Mouse (Mus musculus) cerebellum, adult 9-11 months (tissue): Measurements from ENCODE around the gene Ttc5.
"Not testable (repeated sequence)": the region's sequence is repeated elsewhere in the genome, so short reads cannot be mapped to it uniquely, and the experiment has no call there.

Experiments
- DNase-seq: peaks from one replicate; pipeline ENCODE4 v3.0.0; 2022

The Ttc5 gene

GRCm38 (mm10) chr14:50785251-50785637, at the start of gene Ttc5:
TSS of gene Ttc5 (minus strand) at chr14:50785519.
- DNase-seq: peak; percentile 84

GRCm38 (mm10) chr14:50834435-50834834, 49.1 kb upstream of the Ttc5 start:
- DNase-seq: peak; percentile 21

GRCm38 (mm10) chr14:50833964-50834363, 48.6 kb upstream of the Ttc5 start:
- DNase-seq: peak; percentile 63

- DNase-seq: no peak
Measured at GRCm38 (mm10) chr14:50829878-50830277, 44.6 kb upstream of the Ttc5 start.

GRCm38 (mm10) chr14:50826579-50826978, 41.3 kb upstream of the Ttc5 start:
- DNase-seq: no peak

GRCm38 (mm10) chr14:50824219-50824618, 38.9 kb upstream of the Ttc5 start:
- no peak for DNase-seq

GRCm38 (mm10) chr14:50823240-50823639, 37.9 kb upstream of the Ttc5 start:
- DNase-seq: no peak

GRCm38 (mm10) chr14:50813060-50813459, 27.7 kb upstream of the Ttc5 start:
- no peak for DNase-seq

GRCm38 (mm10) chr14:50807487-50808072, 22.3 kb upstream of the Ttc5 start, which contains the start of the genes Ccnb1ip1 and Parp2:
TSS of gene Ccnb1ip1 (minus strand) at chr14:50807732.
TSS of gene Parp2 (plus strand) at chr14:50807841.
- DNase-seq: peak; percentile 99

GRCm38 (mm10) chr14:50806469-50806868, 21.1 kb upstream of the Ttc5 start:
- not testable (repeated sequence) for DNase-seq

GRCm38 (mm10) chr14:50804683-50805082, 19.4 kb upstream of the Ttc5 start:
- no peak for DNase-seq

- no peak for DNase-seq
Measured at GRCm38 (mm10) chr14:50802843-50803562, 17.7 kb upstream of the Ttc5 start.

GRCm38 (mm10) chr14:50802441-50802840, 17.1 kb upstream of the Ttc5 start:
- no peak for DNase-seq

- DNase-seq: peak; percentile 36
Measured at GRCm38 (mm10) chr14:50799502-50800259, 14.4 kb upstream of the Ttc5 start.

- no peak for DNase-seq
Measured at GRCm38 (mm10) chr14:50798512-50798911, 13.2 kb upstream of the Ttc5 start.

GRCm38 (mm10) chr14:50796464-50796863, 11.1 kb upstream of the Ttc5 start:
- no peak for DNase-seq

GRCm38 (mm10) chr14:50795965-50796364, 10.6 kb upstream of the Ttc5 start:
- no peak for DNase-seq

GRCm38 (mm10) chr14:50795261-50795935, 10.1 kb upstream of the Ttc5 start:
- no peak for DNase-seq

GRCm38 (mm10) chr14:50788157-50788556, 2.8 kb upstream of the Ttc5 start:
- no peak for DNase-seq

- no peak for DNase-seq
Measured at GRCm38 (mm10) chr14:50784391-50785250, 698 bp downstream of the Ttc5 start.

GRCm38 (mm10) chr14:50782166-50782565, 3.2 kb downstream of the Ttc5 start:
- DNase-seq: no peak

- no peak for DNase-seq
Measured at GRCm38 (mm10) chr14:50771342-50771741, 14.0 kb downstream of the Ttc5 start.
